Mouse (Mus musculus) heart, embryonic 13.5 days (tissue): ENCODE results near the gene Rnf34. TPM values are rescaled to one million over a fixed set of nuclear protein-coding genes. Genes with fewer than 3 reads are reported as not detected.
A peak's percentile ranks its signal among the peaks of the same experiment; 100 is the strongest.

Experiments
- ATAC-seq: fragments of 200-750 bp; cut with Nextera tagmentation; 2 replicates; pipeline ENCODE4 v1.8.0; 2017; ENCODE audit warnings: moderate TSS enrichment; ENCODE audit not compliant: insufficient number of reproducible peaks, low FRiP score, low TSS enrichment; ENCODE audit errors: extremely low read depth
- H3K27ac ChIP-seq: fragments of 300-500 bp; sonication (generic); replicated peaks from 2 replicates; pipeline ENCODE4 v1.5.1; 2015; ENCODE audit warnings: moderate library complexity, mild to moderate bottlenecking, inconsistent platforms
- H3K27me3 ChIP-seq: fragments of 300-500 bp; sonication (generic); replicated peaks from 2 replicates; pipeline ENCODE4 v1.6.1; 2015; ENCODE audit warnings: mild to moderate bottlenecking, inconsistent platforms
- H3K36me3 ChIP-seq: fragments of 300-500 bp; sonication (generic); 2 replicates; pipeline ENCODE4 v1.6.1; 2015; ENCODE audit warnings: mild to moderate bottlenecking, inconsistent platforms
- H3K4me1 ChIP-seq: fragments of 300-500 bp; sonication (generic); 2 replicates; pipeline ENCODE4 v1.6.1; 2015; ENCODE audit warnings: inconsistent platforms
- H3K4me2 ChIP-seq: fragments of 300-500 bp; sonication (generic); 2 replicates; pipeline ENCODE4 v1.6.1; 2015; ENCODE audit warnings: inconsistent platforms, mild to moderate bottlenecking, moderate library complexity
- H3K4me3 ChIP-seq: fragments of 300-500 bp; sonication (generic); 2 replicates; pipeline ENCODE4 v1.5.1; 2015; ENCODE audit warnings: moderate library complexity, mild to moderate bottlenecking, inconsistent platforms
- H3K9ac ChIP-seq: fragments of 300-500 bp; sonication (generic); 2 replicates; pipeline ENCODE4 v1.6.1; 2015; ENCODE audit warnings: inconsistent platforms, mild to moderate bottlenecking, moderate library complexity
- H3K9me3 ChIP-seq: fragments of 300-500 bp; sonication (generic); 2 replicates; pipeline ENCODE4 v1.6.1; 2016; ENCODE audit warnings: inconsistent platforms
- WGBS: fragments of 180-500 bp; shearing (Covaris S2); methylation state at CpG from one replicate; pipeline ENCODE4 v1.1.7; 2015; ENCODE audit warnings: mixed read lengths; 5-methylcytosine and 5-hydroxymethylcytosine counted together
- polyA plus RNA-seq: library from polyadenylated mRNA; unstranded; fragments of >200 nt; fragmentation: Nextera tagmentation; extraction: Ambion mirVana; gene quantifications from 2 replicates; pipeline ENCODE4 v1.2.1, GENCODE M21; 2015

Rnf34 gene
- polyA plus RNA-seq, 1 experiment from 2014 or later, result 26.4 TPM

DNA sequence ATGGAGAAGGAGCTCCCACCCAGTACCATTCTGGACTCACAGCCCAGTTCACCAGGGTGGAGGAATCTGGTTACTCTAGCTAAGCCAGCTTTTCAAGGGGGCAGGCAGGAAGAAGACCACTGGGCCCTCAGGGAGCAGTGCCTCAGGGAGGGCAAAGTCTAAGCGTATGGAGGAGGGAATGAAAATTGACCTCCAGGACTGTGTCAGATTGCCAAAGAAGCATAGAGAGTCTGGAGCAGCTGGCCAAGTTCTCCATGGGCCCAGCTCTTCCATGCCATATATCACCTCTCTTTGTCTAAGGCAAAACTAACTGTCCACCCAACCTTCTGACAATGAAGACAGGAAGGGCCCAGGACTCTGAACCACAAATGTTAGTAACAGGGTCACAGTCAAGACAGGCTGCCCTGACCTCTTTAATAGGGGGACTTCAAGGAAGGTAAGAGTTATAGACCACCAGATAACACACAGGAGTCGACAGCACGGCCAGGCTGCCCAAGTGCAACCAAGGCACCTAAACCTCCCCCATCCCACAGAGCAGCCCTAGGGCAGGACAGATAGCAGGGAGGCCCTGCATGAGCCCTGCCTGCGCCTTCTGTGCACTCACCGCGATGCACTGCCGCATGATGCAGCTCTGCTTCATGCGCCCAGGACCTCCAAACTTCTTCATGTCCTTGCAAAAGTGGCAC lies 38.2 kb downstream of the Rnf34 start:
- no peak overlapping the region for H3K27ac ChIP-seq
- no peak overlapping the region for H3K9ac ChIP-seq
- no peaks in the 10 kb centered on the region for H3K27me3 ChIP-seq
- no peak for ATAC-seq
- WGBS, result 69% methylated on average over 8 of the region's 8 CpGs
- peaks cover 10% of the 10 kb centered on the region; the same call in 1 of the 2 replicates for H3K36me3 ChIP-seq
- H3K4me3 ChIP-seq, result no peak overlapping the region
- H3K4me1 ChIP-seq, result peaks cover 44% of the 10 kb centered on the region
- no peaks in the 10 kb centered on the region for H3K9me3 ChIP-seq
- H3K4me2 ChIP-seq, result no peak overlapping the region

DNA sequence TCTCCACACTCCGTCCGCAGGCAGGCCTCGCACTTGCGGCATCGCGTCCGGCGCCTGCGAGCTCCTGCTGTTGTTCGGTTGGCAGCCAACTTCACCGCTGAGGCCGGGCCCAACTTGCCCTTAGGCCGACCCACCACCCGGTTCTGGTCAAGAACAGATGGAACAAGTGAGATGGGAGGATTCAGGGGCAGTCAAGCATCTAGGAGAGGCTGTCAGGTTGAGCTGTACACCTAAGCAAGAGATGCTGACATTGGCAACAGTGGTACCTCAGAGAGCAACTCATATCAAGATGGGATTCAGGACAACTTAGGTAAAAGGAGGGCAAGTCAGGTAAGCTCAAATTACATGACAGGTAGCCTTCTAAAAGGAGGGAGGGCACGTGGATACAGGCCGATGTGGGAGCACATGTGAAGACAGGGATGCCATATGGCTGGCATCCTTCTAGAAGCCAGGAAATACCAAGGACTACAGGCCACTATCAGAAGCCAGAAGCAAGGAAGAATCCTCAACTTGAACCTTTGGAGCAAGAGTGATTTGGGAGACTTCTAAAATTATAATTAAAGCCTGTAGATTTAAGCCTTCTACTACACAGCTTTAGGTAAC lies 38.9 kb downstream of the Rnf34 start:
- Histone ChIP-seq H3K9ac (no peak overlapping the region), H3K27ac (no peak overlapping the region), H3K4me1 (peaks cover 41% of the 10 kb centered on the region), H3K9me3 (no peaks in the 10 kb centered on the region), H3K4me2 (no peak overlapping the region), H3K27me3 (no peaks in the 10 kb centered on the region), H3K4me3 (no peak overlapping the region), H3K36me3 (peaks cover 8% of the 10 kb centered on the region; the same call in 1 of the 2 replicates)
- no peak for ATAC-seq
- 91% methylated on average over 16 of the region's 16 CpGs for WGBS

DNA sequence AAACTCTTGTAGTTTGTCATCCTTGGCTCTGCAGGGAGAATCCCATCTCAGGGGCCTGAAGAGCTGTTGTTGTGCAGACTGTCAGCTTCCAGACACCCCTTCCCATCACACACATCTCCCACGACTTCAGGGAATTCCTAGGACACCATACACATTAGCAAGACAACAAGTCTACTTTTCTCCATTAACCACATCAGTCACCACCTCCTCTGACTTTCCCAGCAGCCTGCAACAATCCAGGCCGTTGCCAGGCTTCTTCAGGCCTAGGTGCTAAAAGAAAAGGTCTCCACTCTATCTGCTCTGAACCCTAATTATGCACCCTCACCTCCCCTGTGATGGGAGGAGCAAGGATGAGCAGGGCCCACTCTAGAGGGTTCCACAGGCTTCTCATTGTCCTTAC lies 40.5 kb downstream of the Rnf34 start:
- Histone ChIP-seq H3K36me3 (peaks cover 8% of the 10 kb centered on the region; the same call in 1 of the 2 replicates), H3K27ac (no peak overlapping the region), H3K9me3 (no peaks in the 10 kb centered on the region), H3K4me2 (no peak overlapping the region), H3K27me3 (no peaks in the 10 kb centered on the region), H3K4me3 (no peak overlapping the region), H3K4me1 (peaks cover 37% of the 10 kb centered on the region), H3K9ac (no peak overlapping the region)
- WGBS, result 31% methylated on average over 2 of the region's 2 CpGs
- ATAC-seq, result no peak

DNA sequence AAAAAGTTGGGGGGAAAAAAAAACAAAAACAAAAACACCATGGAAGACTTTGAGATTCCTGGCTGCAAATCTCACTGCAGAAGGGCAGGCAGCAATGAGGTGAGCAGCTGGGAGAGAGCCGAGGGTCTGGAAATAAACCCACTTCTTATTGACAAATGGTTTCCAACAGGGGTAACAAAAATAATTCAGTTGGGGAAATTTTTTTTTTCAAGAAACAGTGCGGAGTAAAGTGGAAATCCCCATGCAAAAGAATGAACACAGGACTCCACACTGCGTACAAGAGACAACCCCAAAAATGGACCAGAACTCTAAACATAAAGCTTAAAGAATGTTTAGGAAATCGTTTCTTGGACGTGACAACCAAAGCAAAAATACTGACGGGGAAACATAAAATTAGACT lies 43.4 kb downstream of the Rnf34 start:
- Histone ChIP-seq H3K9me3 (no peaks in the 10 kb centered on the region), H3K9ac (no peak overlapping the region), H3K27me3 (no peaks in the 10 kb centered on the region), H3K4me2 (no peak overlapping the region), H3K4me3 (no peak overlapping the region), H3K4me1 (peaks cover 38% of the 10 kb centered on the region), H3K36me3 (no peaks in the 10 kb centered on the region), H3K27ac (no peak overlapping the region)
- ATAC-seq, result no peak
- 90% methylated on average over 6 of the region's 6 CpGs for WGBS

DNA sequence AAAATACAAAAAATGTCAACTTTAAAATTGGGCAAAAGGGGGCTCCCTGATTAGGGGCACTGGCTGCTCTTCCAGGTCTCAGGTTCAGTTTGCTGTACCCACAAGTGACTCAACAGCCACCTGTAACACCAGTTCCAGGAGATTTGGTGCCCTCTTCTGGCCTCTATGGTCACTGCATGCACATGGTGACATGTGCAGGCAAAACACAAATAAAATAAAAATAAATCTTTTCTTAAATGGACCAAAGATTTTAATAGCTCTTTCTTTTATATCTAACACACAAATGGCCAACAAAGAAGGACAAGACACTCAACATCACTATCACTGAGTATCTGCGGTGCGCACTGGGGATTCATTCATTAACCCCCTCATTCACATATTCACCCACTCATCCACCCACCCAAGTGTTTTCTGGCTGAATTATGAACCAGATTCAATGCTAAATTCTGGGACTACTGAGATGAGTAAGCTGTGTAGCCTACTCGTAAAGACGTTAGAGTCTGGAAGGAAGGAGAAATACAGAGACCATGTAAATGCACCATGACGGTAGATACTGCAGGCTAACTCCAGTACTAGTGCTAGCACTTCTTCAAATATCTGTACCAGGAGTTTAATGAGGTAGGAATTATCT lies 44.3 kb downstream of the Rnf34 start:
- Histone ChIP-seq H3K4me1 (peaks cover 46% of the 10 kb centered on the region), H3K27me3 (no peaks in the 10 kb centered on the region), H3K9me3 (no peaks in the 10 kb centered on the region), H3K36me3 (no peaks in the 10 kb centered on the region), H3K9ac (no peak overlapping the region), H3K4me2 (no peak overlapping the region), H3K4me3 (no peak overlapping the region), H3K27ac (no peak overlapping the region)
- ATAC-seq, result no peak
- WGBS, result 95% methylated on average over 5 of the region's 5 CpGs

DNA sequence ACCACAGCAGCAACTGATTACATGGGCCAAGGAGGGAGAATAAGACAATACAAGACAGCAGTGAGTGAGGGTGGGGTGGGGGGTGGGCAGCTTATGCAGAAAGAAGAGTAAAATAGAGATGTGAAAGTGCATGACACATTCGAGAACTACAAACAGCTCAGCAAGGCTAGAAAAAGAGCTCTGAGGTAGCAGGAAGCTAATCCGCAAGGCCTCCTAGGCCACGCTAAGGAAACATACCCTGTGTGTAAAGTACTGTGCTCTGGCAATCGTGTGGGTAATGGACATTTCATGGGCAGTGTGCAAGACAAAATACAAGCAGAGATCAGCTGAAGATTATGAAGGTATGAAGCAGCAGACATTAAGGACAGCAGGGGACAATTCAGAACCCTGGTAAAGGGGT lies 45.0 kb downstream of the Rnf34 start:
- no peaks in the 10 kb centered on the region for H3K9me3 ChIP-seq
- no peaks in the 10 kb centered on the region for H3K27me3 ChIP-seq
- H3K4me3 ChIP-seq, result no peak overlapping the region
- no peak for ATAC-seq
- H3K36me3 ChIP-seq, result no peaks in the 10 kb centered on the region
- no peak overlapping the region for H3K4me2 ChIP-seq
- no peak overlapping the region for H3K27ac ChIP-seq
- peaks cover 49% of the 10 kb centered on the region for H3K4me1 ChIP-seq
- H3K9ac ChIP-seq, result peak overlapping the region; percentile 24
- WGBS, result 65% methylated on average over 4 of the region's 4 CpGs

DNA sequence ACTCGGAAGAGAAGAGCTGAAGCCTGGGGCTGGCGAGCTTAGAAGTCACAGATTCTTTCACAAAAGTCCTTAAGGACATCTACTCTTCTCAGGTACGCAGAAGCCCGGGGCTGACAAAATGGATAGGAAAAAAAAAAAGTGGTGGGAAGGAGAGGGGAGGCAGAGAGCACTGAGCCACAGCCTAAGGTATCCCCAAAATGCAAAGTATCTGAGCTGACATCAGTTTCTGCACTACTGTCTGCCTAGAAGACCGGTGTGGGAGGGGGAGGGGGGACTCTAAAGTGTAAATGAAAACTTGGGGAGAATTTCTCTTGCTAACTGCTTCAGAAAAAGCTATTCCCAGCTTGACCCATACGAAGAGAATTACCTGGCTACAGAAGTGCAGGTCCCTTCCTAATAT lies 48.3 kb downstream of the Rnf34 start:
- H3K27ac ChIP-seq, result no peak overlapping the region
- peaks cover 38% of the 10 kb centered on the region for H3K4me1 ChIP-seq
- H3K9ac ChIP-seq, result peak overlapping the region; percentile 10; the same call in 1 of the 2 replicates
- no peak for ATAC-seq
- peak overlapping the region; percentile 75 for H3K4me2 ChIP-seq
- no peaks in the 10 kb centered on the region for H3K9me3 ChIP-seq
- H3K36me3 ChIP-seq, result no peaks in the 10 kb centered on the region
- 73% methylated on average over 6 of the region's 6 CpGs for WGBS
- 0 out of 2 replicates have a peak overlapping the region, but pooled peaks have one; percentile 84 for H3K4me3 ChIP-seq
- H3K27me3 ChIP-seq, result 0 out of 2 replicates have a peak, but pooled peaks cover 4% of the 10 kb centered on the region

DNA sequence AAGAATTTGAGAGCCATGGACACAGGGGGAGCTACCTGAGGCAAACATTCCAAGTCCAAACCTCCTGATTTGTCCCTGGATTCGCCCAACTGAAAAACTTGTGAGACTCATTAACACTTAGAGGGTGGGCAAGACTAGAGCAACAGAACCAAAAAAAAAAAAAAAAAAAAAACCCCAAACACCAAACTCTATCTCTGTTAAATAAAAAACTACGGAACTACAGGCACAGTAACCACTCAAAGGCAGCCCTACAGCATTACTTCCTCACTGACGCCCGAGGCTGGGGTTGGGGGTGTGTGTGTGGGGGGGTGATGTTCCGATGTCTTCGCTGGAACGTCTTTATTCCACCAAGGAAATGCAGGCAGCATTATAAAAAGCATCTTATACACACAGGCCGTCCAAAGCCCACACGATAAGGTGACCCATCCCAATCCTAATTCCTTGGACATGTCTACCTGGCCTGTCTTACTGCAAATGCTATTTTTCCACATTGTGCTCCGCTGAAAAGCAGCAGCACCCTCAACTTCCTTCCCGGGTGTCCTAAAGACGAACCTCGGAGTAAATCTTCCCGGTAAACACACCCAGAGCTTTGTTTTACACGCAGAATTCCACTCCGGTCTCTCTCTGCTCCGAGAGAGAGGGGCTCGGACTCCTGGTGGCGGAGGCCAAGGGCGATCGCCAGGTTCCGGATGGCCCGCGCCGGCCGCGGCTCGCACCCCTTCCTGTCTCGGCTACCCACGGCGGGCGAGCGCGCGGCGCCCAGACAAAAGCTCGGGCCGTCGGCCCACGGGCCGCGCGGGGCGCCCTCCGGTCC lies 49.3 kb downstream of the Rnf34 start:
- 0 out of 2 replicates have a peak, but pooled peaks cover 4% of the 10 kb centered on the region for H3K27me3 ChIP-seq
- H3K36me3 ChIP-seq, result no peaks in the 10 kb centered on the region
- H3K4me1 ChIP-seq, result peaks cover 38% of the 10 kb centered on the region
- peak overlapping the region; percentile 84 for H3K4me3 ChIP-seq
- no peaks in the 10 kb centered on the region for H3K9me3 ChIP-seq
- WGBS, result 4% methylated on average over 37 of the region's 45 CpGs
- H3K27ac ChIP-seq, result peak overlapping the region; percentile 89
- ATAC-seq, result no peak
- peak overlapping the region; percentile 75 for H3K4me2 ChIP-seq
- peak overlapping the region; percentile 97 for H3K9ac ChIP-seq

DNA sequence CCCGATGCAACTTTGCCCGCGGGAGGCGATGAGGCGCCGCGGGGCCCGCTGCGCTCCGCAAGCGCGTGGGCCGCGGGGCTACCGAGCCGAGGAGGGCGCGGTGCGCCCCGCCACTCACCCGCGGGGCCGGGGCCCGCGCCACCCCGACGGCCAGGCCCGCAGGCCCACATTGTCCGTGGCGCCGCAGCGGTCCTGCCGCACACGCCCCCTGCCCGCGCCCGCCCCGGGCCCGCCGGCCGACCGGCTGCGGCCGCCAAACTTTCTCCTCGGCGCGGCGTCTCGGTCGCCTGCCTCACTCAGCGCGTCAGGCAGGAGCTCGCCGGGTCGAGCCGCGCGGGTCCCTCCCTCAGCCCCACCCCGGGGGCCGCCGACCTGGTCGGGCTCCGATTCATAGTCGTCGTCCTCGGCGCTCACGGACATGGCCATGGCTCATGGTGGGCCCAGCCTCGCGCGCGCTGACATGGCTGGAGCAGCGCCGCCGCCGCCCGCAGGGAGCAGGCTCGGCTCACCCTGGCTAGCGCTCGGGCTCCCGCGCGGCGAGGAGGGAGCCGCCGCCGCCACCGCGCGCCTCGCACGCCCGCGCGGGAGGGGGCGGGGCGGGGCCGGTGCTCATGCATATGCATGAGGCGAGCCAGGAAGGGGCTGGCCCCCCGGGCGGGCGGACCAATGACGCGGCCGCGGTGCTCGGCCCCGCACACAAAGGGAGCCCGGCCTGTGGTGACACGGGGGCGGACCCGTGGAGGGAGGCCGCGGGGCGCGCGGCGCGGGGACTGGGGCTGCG lies 50.1 kb downstream of the Rnf34 start:
- ATAC-seq, result peak; percentile 97
- Histone ChIP-seq H3K4me1 (peaks cover 31% of the 10 kb centered on the region), H3K27me3 (0 out of 2 replicates have a peak, but pooled peaks cover 4% of the 10 kb centered on the region), H3K36me3 (no peaks in the 10 kb centered on the region), H3K9ac (peak overlapping the region; percentile 97), H3K4me3 (peak overlapping the region; percentile 84), H3K4me2 (peak overlapping the region; percentile 75), H3K27ac (peak overlapping the region; percentile 89), H3K9me3 (no peaks in the 10 kb centered on the region)
- under 1% methylated on average over 109 of the region's 120 CpGs for WGBS

DNA sequence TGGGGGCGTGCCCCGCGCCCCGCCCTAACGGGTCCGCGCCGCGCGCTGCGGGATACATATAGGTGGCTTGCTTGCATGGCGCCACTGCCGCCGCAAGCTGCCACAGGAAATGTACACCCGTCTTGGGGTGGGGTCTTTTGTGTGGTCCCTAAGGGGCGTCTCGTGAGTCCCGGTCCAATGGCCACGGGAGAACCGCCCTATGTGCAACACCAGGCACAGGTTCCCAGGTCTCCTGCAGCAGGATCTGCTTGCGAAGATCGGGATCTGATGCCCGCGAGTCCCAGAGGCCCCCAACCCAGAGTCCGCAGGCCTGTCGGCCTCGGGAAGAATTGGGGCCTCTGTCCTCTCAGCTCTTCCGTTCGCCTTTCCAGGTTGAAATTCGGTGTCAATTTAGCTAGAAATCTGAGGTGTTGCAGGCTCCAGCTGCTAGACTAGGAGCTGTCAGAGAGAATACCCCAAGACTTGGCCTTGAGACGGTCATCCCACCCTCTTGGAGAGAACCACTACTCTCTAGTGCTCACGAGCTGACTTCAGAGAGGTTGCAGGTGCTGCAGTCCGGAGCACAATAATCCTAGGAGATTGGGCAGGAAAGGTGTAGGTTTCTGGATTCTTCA lies 50.8 kb downstream of the Rnf34 start:
- peak overlapping the region; percentile 75 for H3K4me2 ChIP-seq
- ATAC-seq, result no peak

More for the DNA sequence above, 50.8 kb downstream of the Rnf34 start:
- H3K9me3 ChIP-seq, result no peaks in the 10 kb centered on the region
- peaks cover 27% of the 10 kb centered on the region for H3K4me1 ChIP-seq
- 3% methylated on average over 33 of the region's 33 CpGs for WGBS
- H3K36me3 ChIP-seq, result no peaks in the 10 kb centered on the region
- 0 out of 2 replicates have a peak, but pooled peaks cover 4% of the 10 kb centered on the region for H3K27me3 ChIP-seq
- H3K27ac ChIP-seq, result peak overlapping the region; percentile 89
- peak overlapping the region; percentile 84 for H3K4me3 ChIP-seq
- peak overlapping the region; percentile 97 for H3K9ac ChIP-seq
